15 mouse cellular contexts compared by ENCODE assay signal in genomic region chr10:69643986-69644385, GRCm38 (mm10).
DNase-seq lines count a peak whose midpoint lies in the region; ATAC-seq and TF ChIP-seq lines count a peak whose summit lies in the region.
"Had no signal": no experiment of that assay in that cellular context is flagged by ENCODE, and none has a peak within 500 bp of the region (broad histone marks: within the 10 kb centered on the region; RNA-seq: fewer than 3 reads in every experiment).

No protein-coding gene starts in this region.

- peak overlapping the region; percentile 84 for H3K27ac ChIP-seq in heart, embryonic 12.5 days (ENCODE audit: poor library complexity, severe bottlenecking)
- H3K27ac ChIP-seq in left cerebral cortex, adult 2 months: peak overlapping the region; percentile 78
- H3K27ac ChIP-seq in testis, adult 2 months (ENCODE audit: control insufficient read depth, insufficient read depth, low read depth, low read length): no peak overlapping the region
- H3K27ac ChIP-seq: forebrain, embryonic 12.5 days; liver, embryonic 15.5 days had no signal

- no peak overlapping the region for H3K9ac ChIP-seq in heart, embryonic 12.5 days
- H3K9ac ChIP-seq: forebrain, embryonic 12.5 days; liver, embryonic 15.5 days had no signal

- no peak for DNase-seq in heart, postnatal 4 days
- DNase-seq in left cerebral cortex, adult 2 months (ENCODE audit: extremely low spot score in 1 of 2, low spot score in 2 of 2): peak in 1 of 2 experiments; percentile 41
- no peak for DNase-seq in left cerebral cortex, postnatal 14 days (ENCODE audit: low spot score in 2 of 2)
- DNase-seq in testis, postnatal 14 days (ENCODE audit: low spot score): no peak
- DNase-seq: cerebellum, postnatal 10 days; kidney, adult 8-10 months; lung, postnatal 10 days; spleen, adult 18-20 months had no signal

- intact Hi-C loops in left cerebral cortex, adult 2 months (cut with DNase I): no loop called here
- intact Hi-C loops in left cerebral cortex, postnatal 14 days (cut with DNase I): no loop called here

- no peak overlapping the region for H3K4me3 ChIP-seq in heart, embryonic 12.5 days
- H3K4me3 ChIP-seq in left cerebral cortex, adult 2 months: no peak overlapping the region
- H3K4me3 ChIP-seq in testis, adult 2 months (ENCODE audit: control insufficient read depth, low read depth, low read length): 0 out of 2 replicates have a peak overlapping the region, but pooled peaks have one; percentile 9
- H3K4me3 ChIP-seq: forebrain, embryonic 12.5 days; liver, embryonic 15.5 days; megakaryocyte, embryonic 14.5 days had no signal

- 31% methylated on average over 6 of the region's 6 CpGs for WGBS in heart, embryonic 12.5 days

- no peaks in the 10 kb centered on the region for H3K27me3 ChIP-seq in heart, embryonic 12.5 days (replicated peaks)
- no peaks in the 10 kb centered on the region for H3K27me3 ChIP-seq in testis, adult 2 months (ENCODE audit: control insufficient read depth, insufficient read depth, low read length)
- H3K27me3 ChIP-seq: forebrain, embryonic 12.5 days; liver, embryonic 15.5 days; megakaryocyte, embryonic 14.5 days had no signal

- TF ChIP-seq CTCF in left cerebral cortex, adult 2 months (IDR thresholded peaks at IDR 0.05): no peak
- no peak for TF ChIP-seq CTCF in testis, adult 2 months (IDR thresholded peaks at IDR 0.05; ENCODE audit: control insufficient read depth, insufficient read depth, insufficient replicate concordance, low read depth, low read length)

- peak overlapping the region; percentile 44 for H3K4me2 ChIP-seq in heart, embryonic 12.5 days
- H3K4me2 ChIP-seq: forebrain, embryonic 12.5 days; liver, embryonic 15.5 days had no signal

- no peaks in the 10 kb centered on the region for H3K36me3 ChIP-seq in heart, embryonic 12.5 days
- no peaks in the 10 kb centered on the region for H3K36me3 ChIP-seq in testis, adult 2 months (ENCODE audit: control insufficient read depth, insufficient read depth, low read length)
- H3K36me3 ChIP-seq: forebrain, embryonic 12.5 days; G1E; liver, embryonic 15.5 days had no signal

- no peaks in the 10 kb centered on the region for H3K9me3 ChIP-seq in heart, embryonic 12.5 days (replicated peaks)
- H3K9me3 ChIP-seq: forebrain, embryonic 12.5 days; liver, embryonic 15.5 days had no signal

- no peak for ATAC-seq in heart, embryonic 12.5 days (ENCODE audit: insufficient number of reproducible peaks, low FRiP score)
- no peak for ATAC-seq in inflammation-experienced regulatory T-cells, adult 6 months

- TF ChIP-seq POLR2A in testis, adult 2 months (IDR thresholded peaks at IDR 0.05; ENCODE audit: control insufficient read depth, low read depth, low read length): no peak

- H3K4me1 ChIP-seq in heart, embryonic 12.5 days (replicated peaks): peaks cover 42% of the 10 kb centered on the region
- H3K4me1 ChIP-seq in testis, adult 2 months (ENCODE audit: control insufficient read depth, insufficient read depth, low read length): peaks cover 7% of the 10 kb centered on the region
- H3K4me1 ChIP-seq: forebrain, embryonic 12.5 days; liver, embryonic 15.5 days; megakaryocyte, embryonic 14.5 days had no signal
